Comparison of ENCODE assay signal across 8 mouse cellular contexts in genomic region chr5:21186821-21187220, GRCm38 (mm10). TPM values are rescaled to one million over a fixed set of nuclear protein-coding genes. Genes with fewer than 3 reads are reported as not detected.
DNase-seq lines count a peak whose midpoint lies in the region; ATAC-seq and TF ChIP-seq lines count a peak whose summit lies in the region.

No protein-coding gene starts in this region.

- no peaks in the 10 kb centered on the region for H3K9me3 ChIP-seq in neural tube, embryonic 14.5 days (ENCODE audit: control insufficient read depth, low read length)

- no peaks in the 10 kb centered on the region for H3K27me3 ChIP-seq in neural tube, embryonic 14.5 days (ENCODE audit: control insufficient read depth, insufficient read depth, low read length)

- H3K36me3 ChIP-seq in neural tube, embryonic 14.5 days (ENCODE audit: control insufficient read depth, insufficient read depth, low read length), result no peaks in the 10 kb centered on the region

- 11% methylated on average over 4 of the region's 4 CpGs for WGBS in neural tube, embryonic 14.5 days

- H3K9ac ChIP-seq in neural tube, embryonic 14.5 days (replicated peaks; ENCODE audit: low read depth, low read length), result peak overlapping the region; percentile 70

- ATAC-seq in inflammation-experienced regulatory T-cells, adult 6 months, result peak; percentile 46
- no peak; the same call in 1 of the 2 replicates for ATAC-seq in neural tube, embryonic 14.5 days (ENCODE audit: low read depth)

- H3K4me3 ChIP-seq in layer of hippocampus, adult 2 months, result peak overlapping the region; percentile 70
- H3K4me3 ChIP-seq in neural tube, embryonic 14.5 days (ENCODE audit: low read depth, low read length), result peak overlapping the region; percentile 47

- peak overlapping the region; percentile 64 for H3K4me2 ChIP-seq in neural tube, embryonic 14.5 days (ENCODE audit: low read depth, low read length)

- TF ChIP-seq CTCF in layer of hippocampus, adult 2 months (conservative IDR thresholded peaks at IDR 0.05), result no peak

- H3K27ac ChIP-seq in layer of hippocampus, adult 2 months, result peak overlapping the region; percentile 80
- H3K27ac ChIP-seq in neural tube, embryonic 14.5 days (ENCODE audit: low read depth, low read length), result no peak overlapping the region

- no peaks in the 10 kb centered on the region for H3K4me1 ChIP-seq in neural tube, embryonic 14.5 days (ENCODE audit: control insufficient read depth, insufficient read depth, low read length)

- DNase-seq in layer of hippocampus, adult 2 months (ENCODE audit: low spot score in 2 of 2), result no peak
- no peak for DNase-seq in layer of hippocampus, adult 9-11 months
- DNase-seq in ZHBTc4 (ENCODE audit: low read depth, low spot score), result peak; percentile 21
- no peak for DNase-seq in layer of hippocampus, postnatal 25 days (ENCODE audit: extremely low spot score in 1 of 2, low spot score in 1 of 2)
- DNase-seq in embryo, embryonic 10.5 days (ENCODE audit: low spot score), result no peak
- no peak for DNase-seq in layer of hippocampus, postnatal 10 days (ENCODE audit: low spot score in 2 of 2)

RNA-seq across cellular contexts. Expression of gene Gsap, which starts 0.8 kb away (rescaled TPM):
- 1 to 10 TPM; 7.3 to 9.0 TPM for total RNA-seq in layer of hippocampus, adult 2 months (2021)
- 10 to 100 TPM; 44.6 to 55.1 (median 52.6) TPM for polyA plus RNA-seq in inflammation-experienced regulatory T-cells, adult 6 months (2017; shearing (Covaris generic))
- 9.7 and 16.3 TPM in 2 replicates for polyA plus RNA-seq in neural tube, embryonic 14.5 days (2014; fragmentation: Nextera tagmentation; extraction: Ambion mirVana)
- 1 to 10 TPM; 6.3 to 10.0 TPM for total RNA-seq in layer of hippocampus, postnatal 25 days (2021)
- total RNA-seq in layer of hippocampus, postnatal 10 days (2021), result 10 to 100 TPM; 11.6 to 13.0 TPM
